Mouse (Mus musculus): Measurements from ENCODE around the gene Alox12e. TPM values are rescaled to one million over a fixed set of nuclear protein-coding genes. Genes with fewer than 3 reads are reported as not detected.
A peak's percentile ranks its signal among the peaks of the same experiment; 100 is the strongest.
"Not testable (repeated sequence)": the region's sequence is repeated elsewhere in the genome, so short reads cannot be mapped to it uniquely, and the experiment has no call there.

Gene Alox12e
- not detected in 2 replicates for polyA plus RNA-seq (2011; ENCODE audit: insufficient read length, low read depth, missing spikeins)

DNA sequence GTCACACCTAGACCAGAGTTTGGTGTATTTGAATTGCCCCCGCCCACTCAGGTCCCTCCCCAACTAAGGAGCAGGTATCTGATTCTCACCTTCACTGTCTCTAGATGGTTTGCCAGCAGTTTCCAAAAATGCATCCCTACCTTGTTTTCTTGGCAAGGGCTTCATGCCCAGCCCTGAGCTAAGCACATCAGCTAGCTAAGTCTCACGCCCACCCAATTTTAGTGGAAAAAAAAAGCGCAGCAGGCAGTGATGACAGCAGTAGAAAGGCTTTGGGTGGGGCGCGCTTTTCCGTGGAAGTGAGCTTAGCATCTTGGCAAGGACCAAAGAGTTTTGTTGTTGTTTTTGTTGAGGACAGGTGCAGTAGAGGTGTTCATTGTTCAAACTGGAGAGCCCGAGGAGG lies at the start of gene Alox12e:
TSS of gene Alox12e (minus strand) at position 101 of the 400 bp plus-strand sequence.
- no peak within 1 kb of the TSS for H3K4me3 ChIP-seq (ENCODE audit: insufficient read depth, low read length)
- no peak for TF ChIP-seq CTCF (IDR thresholded peaks at IDR 0.05; ENCODE audit: borderline replicate concordance, insufficient read depth, low read length)
- TF ChIP-seq POLR2A (IDR thresholded peaks at IDR 0.05; ENCODE audit: low read depth, low read length): no peak

DNA sequence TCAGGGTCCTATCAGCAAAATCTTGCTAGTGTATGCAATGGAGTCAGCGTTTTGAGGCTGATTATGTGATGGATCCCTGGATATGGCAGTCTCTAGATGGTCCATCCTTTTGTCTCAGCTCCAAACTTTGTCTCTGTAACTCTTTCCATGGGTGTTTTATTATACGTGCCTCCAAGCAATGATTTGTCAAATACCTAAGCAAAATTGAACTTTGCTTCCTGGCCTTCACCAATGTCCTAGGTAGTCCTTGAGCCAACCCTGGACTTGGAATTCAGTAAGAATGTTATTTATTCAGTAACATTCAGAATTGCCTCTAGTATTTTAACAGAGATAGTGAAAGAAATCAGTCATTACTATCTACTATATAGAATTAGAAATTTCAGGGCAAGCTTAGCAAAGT lies 46.2 kb upstream of the Alox12e start:
- not testable (repeated sequence) for H3K4me1 ChIP-seq (ENCODE audit: control insufficient read depth, insufficient read depth, low read length); H3K4me3 ChIP-seq (ENCODE audit: insufficient read depth, low read length); H3K27ac ChIP-seq (ENCODE audit: insufficient read depth, low read length)

More for the DNA sequence above, at the start of gene Alox12e:
- Histone ChIP-seq H3K27ac (ENCODE audit: insufficient read depth, low read length) (no peak within 1 kb of the TSS), H3K4me1 (ENCODE audit: control insufficient read depth, insufficient read depth, low read length) (peaks cover 4% of the 10 kb centered on the region)

GRCm38 (mm10) chr11:70367701-70368100 lies 45.3 kb upstream of the Alox12e start:
- not testable (repeated sequence) for H3K27ac ChIP-seq (ENCODE audit: insufficient read depth, low read length); H3K4me3 ChIP-seq (ENCODE audit: insufficient read depth, low read length); H3K4me1 ChIP-seq (ENCODE audit: control insufficient read depth, insufficient read depth, low read length)

GRCm38 (mm10) chr11:70351868-70352267 lies 29.4 kb upstream of the Alox12e start, which contains the start of gene Alox15:
Alox15 (minus strand) TSS chr11:70352031.
- Histone ChIP-seq H3K4me3 (ENCODE audit: insufficient read depth, low read length) (no peak within 1 kb of the TSS), H3K4me1 (ENCODE audit: control insufficient read depth, insufficient read depth, low read length) (no peaks in the 10 kb centered on the region), H3K27ac (ENCODE audit: insufficient read depth, low read length) (no peak within 1 kb of the TSS)
- no peak for TF ChIP-seq POLR2A (IDR thresholded peaks at IDR 0.05; ENCODE audit: low read depth, low read length)
- no peak for TF ChIP-seq CTCF (IDR thresholded peaks at IDR 0.05; ENCODE audit: borderline replicate concordance, insufficient read depth, low read length)

DNA sequence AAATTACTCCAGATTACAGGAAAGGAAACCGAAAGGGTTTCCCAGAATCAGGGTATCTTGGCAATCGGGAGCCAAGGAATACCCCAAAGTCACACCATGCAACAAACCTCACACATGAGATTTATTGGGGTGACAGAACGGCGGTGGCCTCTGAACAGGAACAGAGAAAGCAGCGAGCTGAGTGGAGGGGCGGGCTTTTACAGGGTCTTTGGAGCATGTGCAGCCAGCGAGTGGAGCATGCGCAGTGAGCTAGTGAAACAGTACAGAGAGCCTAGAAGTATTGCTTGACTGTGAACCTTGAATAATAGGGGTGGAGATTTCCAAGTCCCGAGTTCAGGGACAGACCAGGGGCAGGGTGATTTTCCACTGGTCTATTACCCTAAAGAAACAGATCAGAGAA lies 26.2 kb upstream of the Alox12e start:
- Histone ChIP-seq H3K27ac (ENCODE audit: insufficient read depth, low read length) (no peak overlapping the region), H3K4me1 (ENCODE audit: control insufficient read depth, insufficient read depth, low read length) (no peaks in the 10 kb centered on the region)
- TF ChIP-seq POLR2A (IDR thresholded peaks at IDR 0.05; ENCODE audit: low read depth, low read length) (no peak), CTCF (IDR thresholded peaks at IDR 0.05; ENCODE audit: borderline replicate concordance, insufficient read depth, low read length) (no peak)

GRCm38 (mm10) chr11:70347861-70348260 lies 25.4 kb upstream of the Alox12e start:
- H3K27ac ChIP-seq (ENCODE audit: insufficient read depth, low read length): no peak overlapping the region
- H3K4me1 ChIP-seq (ENCODE audit: control insufficient read depth, insufficient read depth, low read length): no peaks in the 10 kb centered on the region
- TF ChIP-seq POLR2A (IDR thresholded peaks at IDR 0.05; ENCODE audit: low read depth, low read length): no peak
- TF ChIP-seq CTCF (IDR thresholded peaks at IDR 0.05; ENCODE audit: borderline replicate concordance, insufficient read depth, low read length): no peak
- no peak overlapping the region for H3K4me3 ChIP-seq (ENCODE audit: insufficient read depth, low read length)

More for the DNA sequence above, 26.2 kb upstream of the Alox12e start:
- no peak overlapping the region for H3K4me3 ChIP-seq (ENCODE audit: insufficient read depth, low read length)

DNA sequence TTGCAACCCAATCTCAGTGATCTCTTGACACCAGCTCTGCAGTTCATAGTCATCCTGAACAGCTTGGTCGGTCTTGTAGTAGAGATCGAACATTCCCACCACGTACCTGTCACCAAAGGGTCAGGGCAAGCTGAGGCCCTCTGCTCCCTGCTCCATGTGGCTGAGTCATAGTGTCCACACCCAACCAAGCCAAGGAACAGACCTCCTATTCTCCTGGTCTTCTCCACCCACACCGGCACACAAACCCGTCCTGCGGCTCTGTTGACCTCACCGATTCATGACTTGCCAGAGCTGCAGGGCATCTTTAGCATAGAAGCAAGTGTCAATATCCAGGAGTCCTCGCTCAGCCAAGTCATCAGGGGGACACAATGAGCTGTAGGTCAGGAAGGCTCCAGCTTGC lies 23.1 kb upstream of the Alox12e start:
- Histone ChIP-seq H3K4me1 (ENCODE audit: control insufficient read depth, insufficient read depth, low read length) (no peaks in the 10 kb centered on the region), H3K27ac (ENCODE audit: insufficient read depth, low read length) (no peak overlapping the region), H3K4me3 (ENCODE audit: insufficient read depth, low read length) (no peak overlapping the region)
- TF ChIP-seq POLR2A (IDR thresholded peaks at IDR 0.05; ENCODE audit: low read depth, low read length) (no peak), CTCF (IDR thresholded peaks at IDR 0.05; ENCODE audit: borderline replicate concordance, insufficient read depth, low read length) (no peak)

DNA sequence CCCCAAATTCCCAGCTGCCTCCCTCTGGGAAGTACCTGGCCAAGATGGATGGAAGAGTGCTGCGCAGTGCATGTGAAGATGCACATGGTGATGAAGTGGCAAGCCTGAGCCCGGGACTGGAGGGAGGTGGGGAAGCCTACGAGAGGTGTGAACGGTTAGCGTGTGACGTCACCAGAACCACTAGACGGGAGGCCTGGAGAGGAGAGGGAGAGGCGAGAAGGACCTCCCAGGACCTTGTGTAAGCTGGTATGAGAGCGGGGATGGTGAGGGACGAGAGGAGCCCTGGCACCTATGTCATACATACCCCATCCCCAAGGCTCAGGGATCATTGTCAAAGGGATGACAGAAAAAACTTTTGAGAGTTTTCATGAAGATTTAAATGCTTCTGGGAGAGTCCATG lies 22.6 kb upstream of the Alox12e start:
- TF ChIP-seq CTCF (IDR thresholded peaks at IDR 0.05; ENCODE audit: borderline replicate concordance, insufficient read depth, low read length) (no peak), POLR2A (IDR thresholded peaks at IDR 0.05; ENCODE audit: low read depth, low read length) (no peak)
- Histone ChIP-seq H3K4me1 (ENCODE audit: control insufficient read depth, insufficient read depth, low read length) (no peaks in the 10 kb centered on the region), H3K4me3 (ENCODE audit: insufficient read depth, low read length) (no peak overlapping the region), H3K27ac (ENCODE audit: insufficient read depth, low read length) (no peak overlapping the region)

DNA sequence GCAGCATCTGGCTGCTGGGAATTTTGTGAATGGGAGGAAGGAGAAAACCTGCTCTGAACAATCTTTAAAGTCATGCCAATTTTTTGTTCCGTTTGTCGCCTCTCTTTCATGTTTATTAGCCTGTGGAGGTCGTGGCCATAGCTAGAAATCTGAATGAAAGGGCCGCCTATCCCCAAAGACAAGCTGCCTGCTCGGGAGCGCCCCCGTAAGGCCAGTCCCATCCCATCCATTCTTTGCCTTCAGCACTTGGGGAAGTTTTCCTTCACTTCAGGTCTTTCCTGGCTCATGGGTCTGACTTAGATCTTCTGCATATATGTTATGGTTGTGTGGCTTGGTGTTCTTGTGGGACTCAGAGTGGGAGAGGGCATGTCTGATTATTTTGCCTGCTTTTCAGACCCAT lies 17.1 kb upstream of the Alox12e start:
- H3K4me3 ChIP-seq (ENCODE audit: insufficient read depth, low read length): no peak overlapping the region
- H3K27ac ChIP-seq (ENCODE audit: insufficient read depth, low read length): no peak overlapping the region
- H3K4me1 ChIP-seq (ENCODE audit: control insufficient read depth, insufficient read depth, low read length): no peaks in the 10 kb centered on the region
- no peak for TF ChIP-seq POLR2A (IDR thresholded peaks at IDR 0.05; ENCODE audit: low read depth, low read length)
- no peak for TF ChIP-seq CTCF (IDR thresholded peaks at IDR 0.05; ENCODE audit: borderline replicate concordance, insufficient read depth, low read length)

DNA sequence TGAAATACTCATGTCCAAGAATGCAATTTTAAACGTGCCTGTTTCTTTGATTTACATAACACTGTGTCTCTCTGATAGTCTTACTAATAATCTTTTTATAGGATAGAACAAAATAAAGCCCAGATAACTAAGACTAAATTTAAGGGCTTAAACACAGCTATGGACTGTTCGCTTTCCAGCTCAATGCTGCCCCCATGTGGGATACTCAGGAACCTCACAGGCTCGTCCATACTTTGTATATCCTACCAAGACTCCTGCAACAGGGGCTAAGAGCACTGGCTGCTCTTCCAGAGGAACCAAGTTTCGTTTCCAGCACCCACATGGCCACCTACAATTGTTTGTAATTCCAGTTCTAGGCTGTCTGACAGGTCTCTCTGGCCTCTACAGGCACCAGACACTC lies 12.0 kb upstream of the Alox12e start:
- H3K4me3 ChIP-seq (ENCODE audit: insufficient read depth, low read length): no peak overlapping the region
- no peaks in the 10 kb centered on the region for H3K4me1 ChIP-seq (ENCODE audit: control insufficient read depth, insufficient read depth, low read length)
- H3K27ac ChIP-seq (ENCODE audit: insufficient read depth, low read length): no peak overlapping the region
- peak; percentile 30; the same call in 1 of the 2 replicates for TF ChIP-seq CTCF (IDR thresholded peaks at IDR 0.05; ENCODE audit: borderline replicate concordance, insufficient read depth, low read length)
- TF ChIP-seq POLR2A (IDR thresholded peaks at IDR 0.05; ENCODE audit: low read depth, low read length): no peak

GRCm38 (mm10) chr11:70324726-70325125 lies 2.3 kb upstream of the Alox12e start:
- Histone ChIP-seq H3K4me1 (ENCODE audit: control insufficient read depth, insufficient read depth, low read length) (peaks cover 4% of the 10 kb centered on the region), H3K4me3 (ENCODE audit: insufficient read depth, low read length) (no peak overlapping the region), H3K27ac (ENCODE audit: insufficient read depth, low read length) (no peak overlapping the region)
- TF ChIP-seq POLR2A (IDR thresholded peaks at IDR 0.05; ENCODE audit: low read depth, low read length): no peak
- TF ChIP-seq CTCF (IDR thresholded peaks at IDR 0.05; ENCODE audit: borderline replicate concordance, insufficient read depth, low read length): no peak

All from embryonic fibroblast, embryonic 13.5 days (primary cell).